Mouse (Mus musculus) large intestine, adult 2 months (tissue): ENCODE data around the gene Fat2. TPM values are rescaled to one million over a fixed set of nuclear protein-coding genes. Genes with fewer than 3 reads are reported as not detected.

ENCODE experiments used
- DNase-seq: peaks from one replicate; pipeline ENCODE4 v3.0.0-alpha.2; 2012; ENCODE audit warnings: low read depth, low spot score
- WGBS: fragments of 180-500 bp; shearing (Covaris S2); methylation state at CpG from one replicate; pipeline ENCODE4 v1.1.7; 2018; 5-methylcytosine and 5-hydroxymethylcytosine counted together
- polyA plus RNA-seq: library from polyadenylated mRNA; depleted of rRNA; stranded (reverse); fragments of >200 nt; gene quantifications from 2 replicates; pipeline ENCODE4 v1.2.3, GENCODE M21; 2012; rRNA removed

The Fat2 gene
- polyA plus RNA-seq, 1 experiment: 0.01 TPM

DNA sequence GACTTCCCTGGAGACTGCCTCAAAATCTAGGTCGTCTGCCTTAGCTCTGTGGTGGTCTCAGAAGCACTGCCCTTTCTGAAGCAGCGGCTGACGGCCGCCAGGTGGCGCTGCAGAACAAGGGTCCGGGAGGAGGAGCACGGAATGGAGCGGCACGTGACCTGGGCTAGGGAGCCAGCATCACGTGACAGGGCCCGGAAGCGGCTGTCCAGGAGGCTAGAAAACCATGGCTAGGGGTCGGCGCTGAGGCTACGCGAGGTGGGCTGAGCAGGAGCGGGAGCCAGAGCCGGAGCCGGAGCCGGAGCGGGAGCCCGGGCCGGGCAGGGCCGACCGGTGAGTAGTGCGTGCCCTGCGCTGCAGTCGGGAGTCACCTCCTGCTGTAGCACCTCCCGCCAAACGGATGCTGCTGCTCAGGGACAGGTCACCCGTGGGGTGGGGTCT is 132.2 kb downstream of the Fat2 start, which contains the start of gene Slc36a1:
Gene Slc36a1 (plus strand): TSS at position 192 of the 438 bp plus-strand sequence.
- WGBS: under 1% methylated on average over 31 of the region's 31 CpGs

More for the DNA sequence above, 132.2 kb downstream of the Fat2 start, which contains the start of gene Slc36a1:
- peak; percentile 76 for DNase-seq

Other genes with a start within 250 kb of the Fat2 start
- 28.6 and 32.5 TPM in 2 replicates for gene Gm2a, start 238.4 kb downstream of the Fat2 start, polyA plus RNA-seq
- gene Slc36a3, start 184.9 kb downstream of the Fat2 start, polyA plus RNA-seq: 0.15 and 0.19 TPM in 2 replicates
- gene Slc36a2, start 151.5 kb downstream of the Fat2 start, polyA plus RNA-seq: 2.9 and 3.6 TPM in 2 replicates
- 17.3 and 73.4 TPM in 2 replicates for gene Slc36a1, start 132.2 kb downstream of the Fat2 start, polyA plus RNA-seq
- 441 and 450 TPM in 2 replicates for gene Sparc, start 86.6 kb upstream of the Fat2 start, polyA plus RNA-seq
- 388 and 447 TPM in 2 replicates for gene Atox1, start 124.7 kb upstream of the Fat2 start, polyA plus RNA-seq
- 25.7 and 27.8 TPM in 2 replicates for gene G3bp1, start 133.1 kb upstream of the Fat2 start, polyA plus RNA-seq